Mouse (Mus musculus): ENCODE data around the gene Agtpbp1.

Gene Agtpbp1

DNA sequence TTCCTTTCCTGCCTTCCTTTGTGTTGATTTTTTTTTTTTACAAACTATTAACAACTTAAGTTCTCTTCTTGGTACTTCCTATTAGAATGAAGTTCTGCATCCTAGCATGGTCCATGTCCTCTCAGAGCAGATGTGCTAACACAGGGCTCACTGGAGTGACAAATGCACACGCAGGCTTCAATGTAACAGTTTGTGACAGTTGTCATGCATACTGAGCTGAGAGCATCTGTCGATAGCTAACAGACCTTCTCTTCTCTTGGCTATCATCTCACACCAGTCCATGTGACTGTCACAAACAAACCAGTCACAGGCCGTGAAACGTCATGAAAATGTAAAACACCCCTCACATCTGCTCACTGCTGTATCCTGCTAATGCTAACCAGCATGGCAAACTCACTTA, 50.7 kb downstream of the Agtpbp1 start:
- DNase-seq (ENCODE audit: low spot score in 2 of 2) = no peak

DNA sequence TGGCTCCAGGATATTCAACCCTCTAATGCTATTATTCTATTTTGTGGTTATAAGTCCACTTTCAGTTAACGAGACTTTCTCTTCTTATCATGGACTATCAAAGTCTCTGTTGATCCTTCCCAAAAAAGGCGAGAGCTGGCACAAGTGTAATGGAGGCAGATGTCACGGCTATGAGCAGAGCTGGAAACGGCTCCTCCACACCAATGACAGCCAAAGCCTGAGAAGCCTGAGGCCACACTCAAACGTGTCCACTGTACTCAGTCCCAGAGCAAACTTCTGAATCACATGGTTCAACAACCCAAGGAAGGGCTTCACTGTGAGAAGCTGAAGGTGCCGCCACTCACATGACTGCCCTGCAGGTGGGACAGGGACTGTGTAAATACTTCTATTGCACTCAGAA, 51.7 kb downstream of the Agtpbp1 start:
- no peak for DNase-seq (ENCODE audit: low spot score in 2 of 2)

- DNase-seq (ENCODE audit: low spot score in 2 of 2) = no peak
Observed at GRCm38 (mm10) chr13:59531203-59531602, 53.8 kb downstream of the Agtpbp1 start.

GRCm38 (mm10) chr13:59530491-59530890, 54.5 kb downstream of the Agtpbp1 start:
- no peak for DNase-seq (ENCODE audit: low spot score in 2 of 2)

GRCm38 (mm10) chr13:59521271-59522064, 63.6 kb downstream of the Agtpbp1 start:
- no peak for DNase-seq (ENCODE audit: low spot score in 2 of 2)

- DNase-seq (ENCODE audit: low spot score in 2 of 2) = no peak
Observed at GRCm38 (mm10) chr13:59520834-59521233, 64.2 kb downstream of the Agtpbp1 start.

DNA sequence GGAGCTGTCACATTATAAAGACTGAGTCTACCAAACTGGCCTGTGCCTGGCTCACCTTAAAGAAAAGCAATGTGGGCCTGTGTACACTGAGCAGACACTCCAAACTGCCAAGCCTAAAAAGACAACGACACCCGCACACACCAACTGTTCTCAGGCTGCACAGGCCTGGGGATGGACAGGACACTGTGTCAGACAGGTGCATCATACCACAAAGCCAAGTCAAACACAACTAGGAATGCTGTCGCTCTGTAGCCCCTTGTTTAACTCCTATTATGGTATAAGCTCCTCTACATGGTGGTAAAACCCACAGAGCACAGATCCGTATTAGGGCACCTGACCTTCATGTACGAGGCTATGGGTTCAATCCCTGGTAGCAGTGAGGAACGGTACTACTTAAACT, 65.5 kb downstream of the Agtpbp1 start:
- DNase-seq (ENCODE audit: low spot score in 2 of 2) = no peak

DNA sequence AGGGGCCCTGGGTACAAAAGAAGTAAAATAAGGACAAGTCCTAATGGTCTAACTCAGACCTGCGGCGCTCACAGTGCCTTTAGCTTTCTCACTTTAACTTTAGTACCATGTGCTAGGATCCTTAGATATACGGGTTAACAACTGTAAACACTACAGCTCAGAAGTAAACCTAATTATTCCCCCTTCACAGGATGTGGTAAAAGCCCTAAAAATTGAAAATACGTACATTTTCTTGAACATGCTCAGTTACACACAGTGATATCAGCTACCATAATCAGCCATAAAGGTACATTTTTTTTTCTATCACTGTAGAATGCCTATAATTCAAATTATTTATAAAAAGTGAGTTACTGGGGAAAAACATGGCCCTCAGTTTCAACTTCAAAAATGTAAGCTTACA, 67.0 kb downstream of the Agtpbp1 start:
- DNase-seq (ENCODE audit: low spot score in 2 of 2) = no peak

- DNase-seq (ENCODE audit: low spot score in 2 of 2) = no peak
Observed at GRCm38 (mm10) chr13:59515074-59515473, 70.0 kb downstream of the Agtpbp1 start.

- no peak for DNase-seq (ENCODE audit: low spot score in 2 of 2)
Observed at GRCm38 (mm10) chr13:59509644-59510366, 75.2 kb downstream of the Agtpbp1 start.

DNA sequence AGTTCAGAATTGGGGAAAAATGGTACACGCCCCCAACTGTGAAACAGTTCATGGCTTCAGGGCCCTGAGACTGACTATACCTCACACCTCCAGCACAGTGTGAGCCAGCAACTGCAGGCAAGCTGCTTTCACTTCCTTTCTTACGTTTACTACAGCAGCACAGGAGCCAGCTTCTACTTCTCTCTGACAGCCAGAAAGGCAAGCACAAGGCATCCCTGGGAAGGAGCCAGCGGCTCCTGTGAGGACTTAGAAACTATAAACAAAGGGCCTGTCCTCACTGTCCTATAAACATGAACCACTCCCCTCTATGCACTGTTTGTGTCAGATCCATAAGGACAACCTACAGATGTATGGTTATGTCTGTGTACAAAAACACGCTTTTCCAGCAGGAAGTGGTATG, 76.4 kb downstream of the Agtpbp1 start:
- DNase-seq (ENCODE audit: low spot score in 2 of 2) = no peak

GRCm38 (mm10) chr13:59506450-59506849, 78.6 kb downstream of the Agtpbp1 start:
- no peak for DNase-seq (ENCODE audit: low spot score in 2 of 2)

- DNase-seq (ENCODE audit: low spot score in 2 of 2) = no peak
Observed at GRCm38 (mm10) chr13:59505867-59506266, 79.2 kb downstream of the Agtpbp1 start.

- DNase-seq (ENCODE audit: low spot score in 2 of 2) = no peak
Observed at GRCm38 (mm10) chr13:59503581-59503980, 81.4 kb downstream of the Agtpbp1 start.

DNA sequence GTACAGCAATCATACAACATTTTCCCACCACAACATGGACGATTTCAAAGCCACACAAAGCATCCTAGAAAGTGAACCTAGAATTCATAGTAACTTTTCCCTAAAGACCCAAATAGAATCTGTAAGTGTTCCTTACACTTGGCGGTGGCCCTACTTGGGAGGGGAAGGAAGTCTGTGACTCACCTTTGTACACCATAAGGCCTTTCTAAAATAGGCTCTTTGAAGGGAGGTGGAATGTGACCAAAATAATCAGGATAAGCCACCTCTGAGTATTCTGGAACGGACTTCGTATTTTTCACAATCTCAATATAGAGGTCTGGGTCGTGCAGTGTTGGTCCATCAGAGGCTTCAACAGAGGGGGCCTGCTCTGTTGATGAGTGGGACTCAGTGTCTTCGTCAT, 85.2 kb downstream of the Agtpbp1 start:
- no peak for DNase-seq (ENCODE audit: low spot score in 2 of 2)

GRCm38 (mm10) chr13:59499374-59499773, 85.7 kb downstream of the Agtpbp1 start:
- DNase-seq (ENCODE audit: low spot score in 2 of 2) = no peak

DNA sequence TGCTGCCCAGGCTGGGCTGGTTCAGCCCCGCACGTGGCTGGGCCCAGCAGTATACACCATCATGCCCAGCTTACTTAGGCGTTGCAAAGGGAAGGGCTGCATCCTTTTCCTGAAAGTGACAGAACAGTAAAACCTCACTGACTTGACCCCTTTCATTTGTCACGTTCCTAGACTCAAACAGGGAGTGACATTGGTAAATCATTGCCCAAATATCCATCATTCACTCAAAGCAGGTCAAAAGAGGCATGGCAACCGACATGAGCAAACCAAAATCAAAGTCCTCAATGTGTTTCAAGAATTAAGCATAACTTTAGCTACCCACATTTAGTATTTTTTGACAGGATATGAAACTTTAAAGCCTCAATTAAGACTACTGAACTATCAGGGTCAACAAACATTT, 86.8 kb downstream of the Agtpbp1 start:
- no peak for DNase-seq (ENCODE audit: low spot score in 2 of 2)

- no peak for DNase-seq (ENCODE audit: low spot score in 2 of 2)
Observed at GRCm38 (mm10) chr13:59495839-59496238, 89.2 kb downstream of the Agtpbp1 start.

DNA sequence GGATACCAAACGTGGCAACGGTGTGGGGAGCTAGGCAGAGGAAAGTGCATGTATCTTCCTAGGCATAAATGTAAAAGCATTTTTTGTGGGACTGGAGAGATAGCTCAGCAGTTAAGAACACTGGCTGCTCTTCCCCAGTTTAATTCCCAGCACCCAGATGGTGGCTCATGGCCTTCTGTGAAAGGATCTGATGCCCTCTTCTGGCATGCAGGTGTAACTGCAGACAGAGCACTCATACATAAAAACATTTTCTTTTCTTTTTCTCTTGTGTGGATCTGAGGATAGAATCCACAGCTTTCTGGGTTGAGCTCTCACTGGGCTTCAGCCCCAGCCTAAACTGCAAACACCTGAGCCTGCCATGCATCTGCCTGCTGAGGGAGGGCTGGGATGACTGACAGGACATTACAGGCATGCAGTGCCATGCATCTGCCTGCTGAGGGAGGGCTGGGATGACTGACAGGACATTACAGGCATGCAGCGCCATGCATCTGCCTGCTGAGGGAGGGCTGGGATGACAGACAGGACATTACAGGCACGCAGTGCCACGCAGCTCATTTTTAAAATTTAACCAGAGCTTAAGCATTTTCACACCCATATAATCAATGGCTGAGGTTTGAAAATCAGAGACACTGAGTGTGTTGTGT, 90.3 kb downstream of the Agtpbp1 start:
- no peak for DNase-seq (ENCODE audit: low spot score in 2 of 2)

DNA sequence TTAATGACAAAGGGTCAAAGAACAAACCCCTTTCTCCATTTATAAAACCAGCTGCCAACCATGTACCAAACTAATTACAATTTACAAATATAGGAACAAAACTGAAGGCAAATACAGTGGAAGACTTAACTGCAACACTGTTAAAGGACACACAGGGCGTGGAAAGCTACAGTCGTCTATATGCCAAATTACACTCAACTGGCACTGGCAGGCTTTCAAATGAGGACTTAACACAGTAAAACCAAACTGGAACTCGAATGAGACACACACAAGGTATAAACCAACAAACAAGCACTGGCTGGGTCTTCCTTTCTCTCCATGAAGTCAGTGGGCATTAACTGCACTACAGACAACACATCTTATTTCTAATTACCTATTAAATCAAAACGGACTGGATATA, 94.3 kb downstream of the Agtpbp1 start:
- DNase-seq (ENCODE audit: low spot score in 2 of 2) = no peak

DNA sequence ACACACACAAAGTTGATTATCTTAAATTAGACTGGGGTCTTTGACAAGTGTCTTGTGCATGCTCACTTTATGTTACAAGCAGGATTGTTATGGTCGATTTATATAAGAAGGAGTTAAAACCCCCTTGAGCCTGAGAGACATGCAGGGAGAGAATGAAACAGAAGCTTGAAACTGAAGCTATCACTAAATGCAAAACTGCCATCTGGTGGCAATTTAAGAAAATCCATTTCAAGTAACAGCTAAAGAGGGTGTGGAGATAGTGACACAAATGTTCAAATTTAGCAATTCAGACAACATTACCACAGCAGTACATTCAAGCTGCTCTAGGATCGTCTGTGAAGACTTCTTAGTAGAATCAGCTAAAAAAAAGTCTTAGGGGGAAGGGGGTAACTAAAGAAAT, 95.9 kb downstream of the Agtpbp1 start:
- DNase-seq (ENCODE audit: low spot score in 2 of 2) = no peak

- no peak for DNase-seq (ENCODE audit: low spot score in 2 of 2)
Observed at GRCm38 (mm10) chr13:59487287-59487686, 97.7 kb downstream of the Agtpbp1 start.

- DNase-seq (ENCODE audit: low spot score in 2 of 2) = no peak
Observed at GRCm38 (mm10) chr13:59486243-59486642, 98.8 kb downstream of the Agtpbp1 start.

All from frontal cortex, postnatal 14 days (tissue).